Mouse (Mus musculus) midbrain, embryonic 14.5 days (tissue): ENCODE data around the gene Syap1. TPM values are rescaled to one million over a fixed set of nuclear protein-coding genes. Genes with fewer than 3 reads are reported as not detected.
"Not testable (repeated sequence)": the region's sequence is repeated elsewhere in the genome, so short reads cannot be mapped to it uniquely, and the experiment has no call there.

Experiments
- ATAC-seq: fragments of 200-750 bp; cut with Nextera tagmentation; 2 replicates; pipeline ENCODE4 v1.8.0; 2017; ENCODE audit warnings: moderate number of reproducible peaks, moderate library complexity; ENCODE audit not compliant: low FRiP score, low TSS enrichment
- DNase-seq: peaks from one replicate; pipeline ENCODE4 v3.0.0-alpha.2; 2015
- H3K27ac ChIP-seq: fragments of 300-500 bp; sonication (generic); replicated peaks from 2 replicates; pipeline ENCODE4 v1.5.1; 2014; ENCODE audit warnings: mild to moderate bottlenecking, low read depth, low read length, moderate library complexity
- H3K27me3 ChIP-seq: fragments of 300-500 bp; sonication (generic); 2 replicates; pipeline ENCODE4 v1.6.1; 2014; ENCODE audit warnings: low read length, control low read depth, mixed read lengths; ENCODE audit not compliant: control insufficient read depth, insufficient read depth
- H3K36me3 ChIP-seq: fragments of 300-500 bp; sonication (generic); 2 replicates; pipeline ENCODE4 v1.6.1; 2014; ENCODE audit warnings: low read length, control low read depth; ENCODE audit not compliant: control insufficient read depth, insufficient read depth
- H3K4me1 ChIP-seq: fragments of 300-500 bp; sonication (generic); 2 replicates; pipeline ENCODE4 v1.6.1; 2014; ENCODE audit warnings: mild to moderate bottlenecking, antibody characterized with exemption, low read length, control low read depth; ENCODE audit not compliant: control insufficient read depth, insufficient read depth
- H3K4me2 ChIP-seq: fragments of 300-500 bp; sonication (generic); 2 replicates; pipeline ENCODE4 v1.6.1; 2014; ENCODE audit warnings: mild to moderate bottlenecking, low read length, moderate library complexity
- H3K4me3 ChIP-seq: fragments of 300-500 bp; sonication (generic); replicated peaks from 2 replicates; pipeline ENCODE4 v1.5.1; 2014; ENCODE audit warnings: low read depth, low read length
- H3K9ac ChIP-seq: fragments of 300-500 bp; sonication (generic); replicated peaks from 2 replicates; pipeline ENCODE4 v1.6.1; 2014; ENCODE audit warnings: mild to moderate bottlenecking, low read length, moderate library complexity
- H3K9me3 ChIP-seq: fragments of 300-500 bp; sonication (generic); 2 replicates; pipeline ENCODE4 v1.6.1; 2016; ENCODE audit warnings: low read length, control low read depth, mixed read lengths; ENCODE audit not compliant: control insufficient read depth
- WGBS: fragments of 180-500 bp; shearing (Covaris S2); extraction: QIAGEN DNeasy Blood & Tissue Kit; methylation state at CpG from one replicate; pipeline ENCODE4 v1.1.7; 2014; 5-methylcytosine and 5-hydroxymethylcytosine counted together
- polyA plus RNA-seq: library from polyadenylated mRNA; unstranded; fragments of >200 nt; fragmentation: Nextera tagmentation; extraction: Ambion mirVana; gene quantifications from 2 replicates; pipeline ENCODE4 v1.2.1, GENCODE M21; 2014

The Syap1 gene
- polyA plus RNA-seq, 1 experiment from 2014 or later: 35.3 TPM

GRCm38 (mm10) chrX:162844447-162845100, 43.7 kb downstream of the Syap1 start:
- H3K36me3 ChIP-seq: no peaks in the 10 kb centered on the region
- no peak overlapping the region for H3K9ac ChIP-seq
- no peak overlapping the region for H3K4me3 ChIP-seq
- no peaks in the 10 kb centered on the region for H3K27me3 ChIP-seq
- H3K9me3 ChIP-seq: no peaks in the 10 kb centered on the region
- 73% methylated on average over 8 of the region's 8 CpGs for WGBS
- H3K27ac ChIP-seq: no peak overlapping the region
- no peak overlapping the region for H3K4me2 ChIP-seq
- no peak for DNase-seq
- ATAC-seq: no peak
- H3K4me1 ChIP-seq: no peaks in the 10 kb centered on the region

- no peak overlapping the region for H3K9ac ChIP-seq
- no peaks in the 10 kb centered on the region for H3K27me3 ChIP-seq
- H3K4me3 ChIP-seq: no peak overlapping the region
- H3K4me2 ChIP-seq: no peak overlapping the region
- no peak overlapping the region for H3K27ac ChIP-seq
- ATAC-seq (no peak), DNase-seq (peak; percentile 8)
- H3K36me3 ChIP-seq: no peaks in the 10 kb centered on the region
- WGBS: 33% methylated on average over 3 of the region's 3 CpGs
- H3K9me3 ChIP-seq: no peaks in the 10 kb centered on the region
- H3K4me1 ChIP-seq: no peaks in the 10 kb centered on the region
These were observed 56.1 kb downstream of the Syap1 start for GRCm38 (mm10) chrX:162832101-162832500.

GRCm38 (mm10) chrX:162831542-162831941, 56.7 kb downstream of the Syap1 start:
- WGBS: 48% methylated on average over 1 of the region's 1 CpGs
- H3K4me2 ChIP-seq: no peak overlapping the region
- no peaks in the 10 kb centered on the region for H3K4me1 ChIP-seq
- no peak for ATAC-seq
- no peaks in the 10 kb centered on the region for H3K9me3 ChIP-seq
- DNase-seq: no peak
- H3K27me3 ChIP-seq: no peaks in the 10 kb centered on the region
- no peaks in the 10 kb centered on the region for H3K36me3 ChIP-seq
- H3K27ac ChIP-seq: no peak overlapping the region
- no peak overlapping the region for H3K4me3 ChIP-seq
- no peak overlapping the region for H3K9ac ChIP-seq

GRCm38 (mm10) chrX:162831036-162831435, 57.2 kb downstream of the Syap1 start:
- Histone ChIP-seq H3K36me3 (no peaks in the 10 kb centered on the region), H3K27me3 (no peaks in the 10 kb centered on the region), H3K27ac (no peak overlapping the region), H3K4me2 (no peak overlapping the region), H3K4me3 (no peak overlapping the region), H3K4me1 (no peaks in the 10 kb centered on the region), H3K9me3 (no peaks in the 10 kb centered on the region), H3K9ac (no peak overlapping the region)
- DNase-seq (no peak), ATAC-seq (no peak)
- WGBS: 13% methylated on average over 1 of the region's 1 CpGs

GRCm38 (mm10) chrX:162830313-162830712, 57.9 kb downstream of the Syap1 start:
- H3K4me2 ChIP-seq, ATAC-seq, H3K36me3 ChIP-seq, H3K27me3 ChIP-seq, H3K4me1 ChIP-seq, DNase-seq, H3K4me3 ChIP-seq, H3K27ac ChIP-seq, H3K9me3 ChIP-seq, H3K9ac ChIP-seq: not testable (repeated sequence)
- 70% methylated on average over 2 of the region's 2 CpGs for WGBS

GRCm38 (mm10) chrX:162829741-162830140, 58.5 kb downstream of the Syap1 start:
- Histone ChIP-seq H3K4me1 (no peaks in the 10 kb centered on the region), H3K4me2 (peak overlapping the region; percentile 40), H3K27ac (no peak overlapping the region), H3K9me3 (no peaks in the 10 kb centered on the region), H3K36me3 (no peaks in the 10 kb centered on the region), H3K4me3 (peak overlapping the region; percentile 49), H3K27me3 (no peaks in the 10 kb centered on the region), H3K9ac (no peak overlapping the region)
- 44% methylated on average over 5 of the region's 5 CpGs for WGBS
- DNase-seq (no peak), ATAC-seq (no peak)

GRCm38 (mm10) chrX:162829203-162829708, 59.0 kb downstream of the Syap1 start, which contains the start of gene Txlng:
Gene Txlng, minus strand, starts transcription at chrX:162829454.
- no peaks in the 10 kb centered on the region for H3K4me1 ChIP-seq
- peak within 1 kb of the TSS; percentile 72 for H3K4me2 ChIP-seq
- no peaks in the 10 kb centered on the region for H3K27me3 ChIP-seq
- no peaks in the 10 kb centered on the region for H3K36me3 ChIP-seq
- peak; percentile 95 for DNase-seq
- ATAC-seq: peak; percentile 97
- no peaks in the 10 kb centered on the region for H3K9me3 ChIP-seq
- no peak within 1 kb of the TSS; the same call in 1 of the 2 replicates for H3K27ac ChIP-seq
- peak within 1 kb of the TSS; percentile 49 for H3K4me3 ChIP-seq
- peak within 1 kb of the TSS; percentile 57 for H3K9ac ChIP-seq
- WGBS: 25% methylated on average over 37 of the region's 37 CpGs

GRCm38 (mm10) chrX:162828783-162829182, 59.5 kb downstream of the Syap1 start:
- no peaks in the 10 kb centered on the region for H3K36me3 ChIP-seq
- no peaks in the 10 kb centered on the region for H3K4me1 ChIP-seq
- no peaks in the 10 kb centered on the region for H3K27me3 ChIP-seq
- peak overlapping the region; percentile 49 for H3K4me3 ChIP-seq
- ATAC-seq: peak; percentile 43; the same call in 1 of the 2 replicates
- no peak overlapping the region; the same call in 1 of the 2 replicates for H3K27ac ChIP-seq
- peak; percentile 3 for DNase-seq
- peak overlapping the region; percentile 57 for H3K9ac ChIP-seq
- 44% methylated on average over 14 of the region's 20 CpGs for WGBS
- H3K9me3 ChIP-seq: no peaks in the 10 kb centered on the region
- H3K4me2 ChIP-seq: peak overlapping the region; percentile 72

GRCm38 (mm10) chrX:162828016-162828415, 60.2 kb downstream of the Syap1 start:
- ATAC-seq (no peak), DNase-seq (no peak)
- H3K4me3 ChIP-seq: peak overlapping the region; percentile 49
- no peak overlapping the region for H3K27ac ChIP-seq
- no peaks in the 10 kb centered on the region for H3K36me3 ChIP-seq
- H3K4me1 ChIP-seq: no peaks in the 10 kb centered on the region
- H3K27me3 ChIP-seq: no peaks in the 10 kb centered on the region
- WGBS: 43% methylated on average over 6 of the region's 6 CpGs
- peak overlapping the region; percentile 57; the same call in 1 of the 2 replicates for H3K9ac ChIP-seq
- H3K4me2 ChIP-seq: peak overlapping the region; percentile 72
- H3K9me3 ChIP-seq: no peaks in the 10 kb centered on the region
